Mouse (Mus musculus) embryonic facial prominence, embryonic 11.5 days (tissue): ENCODE data around the gene Zfp292. TPM values are rescaled to one million over a fixed set of nuclear protein-coding genes. Genes with fewer than 3 reads are reported as not detected.

Source experiments
- ATAC-seq: fragments of 200-750 bp; cut with Nextera tagmentation; replicated peaks from 2 replicates; pipeline ENCODE4 v1.8.0; 2017; ENCODE audit warnings: low read depth; ENCODE audit not compliant: insufficient number of reproducible peaks, low FRiP score, low TSS enrichment
- DNase-seq: peaks from one replicate; pipeline ENCODE4 v3.0.0-alpha.2; 2015; ENCODE audit warnings: low spot score
- H3K27ac ChIP-seq: fragments of 300-500 bp; sonication (generic); replicated peaks from 2 replicates; pipeline ENCODE4 v1.5.1; 2014; ENCODE audit warnings: mild to moderate bottlenecking, low read depth, low read length, control low read depth
- H3K27me3 ChIP-seq: fragments of 300-500 bp; sonication (generic); 2 replicates; pipeline ENCODE4 v1.6.1; 2014; ENCODE audit warnings: mild to moderate bottlenecking, low read length, moderate library complexity, mixed read lengths; ENCODE audit not compliant: control insufficient read depth, insufficient read depth
- H3K36me3 ChIP-seq: fragments of 300-500 bp; sonication (generic); replicated peaks from 2 replicates; pipeline ENCODE4 v1.6.1; 2014; ENCODE audit warnings: low read depth, mild to moderate bottlenecking, low read length, moderate library complexity, mixed read lengths; ENCODE audit not compliant: control insufficient read depth, insufficient read depth
- H3K4me1 ChIP-seq: fragments of 300-500 bp; sonication (generic); 2 replicates; pipeline ENCODE4 v1.6.1; 2014; ENCODE audit warnings: low read length, mixed read lengths; ENCODE audit not compliant: control insufficient read depth, insufficient read depth
- H3K4me2 ChIP-seq: fragments of 300-500 bp; sonication (generic); 2 replicates; pipeline ENCODE4 v1.6.1; 2014; ENCODE audit warnings: low read depth, mild to moderate bottlenecking, control low read depth, low read length, moderate library complexity
- H3K4me3 ChIP-seq: fragments of 300-500 bp; sonication (generic); 2 replicates; pipeline ENCODE4 v1.5.1; 2014; ENCODE audit warnings: low read depth, low read length, control low read depth
- H3K9ac ChIP-seq: fragments of 300-500 bp; sonication (generic); replicated peaks from 2 replicates; pipeline ENCODE4 v1.6.1; 2014; ENCODE audit warnings: mild to moderate bottlenecking, control low read depth, low read length
- H3K9me3 ChIP-seq: fragments of 300-500 bp; sonication (generic); replicated peaks from 2 replicates; pipeline ENCODE4 v1.6.1; 2016; ENCODE audit warnings: mild to moderate bottlenecking, low read length, inconsistent platforms, mixed read lengths; ENCODE audit not compliant: control insufficient read depth
- WGBS: fragments of 180-500 bp; shearing (Covaris S2); extraction: QIAGEN DNeasy Blood & Tissue Kit; methylation state at CpG from one replicate; pipeline ENCODE4 v1.1.7; 2014; 5-methylcytosine and 5-hydroxymethylcytosine counted together
- polyA plus RNA-seq: library from polyadenylated mRNA; unstranded; fragments of >200 nt; fragmentation: Nextera tagmentation; extraction: Ambion mirVana; gene quantifications from 2 replicates; pipeline ENCODE4 v1.2.1, GENCODE M21; 2014

Zfp292 gene
- polyA plus RNA-seq, 1 experiment from 2014 or later = 36.4 TPM

- WGBS = 30% methylated on average over 1 of the region's 1 CpGs
- Histone ChIP-seq H3K27ac (no peak overlapping the region), H3K36me3 (no peaks in the 10 kb centered on the region), H3K9me3 (no peaks in the 10 kb centered on the region), H3K4me2 (no peak overlapping the region), H3K27me3 (no peaks in the 10 kb centered on the region), H3K4me3 (no peak overlapping the region), H3K9ac (no peak overlapping the region), H3K4me1 (no peaks in the 10 kb centered on the region)
- ATAC-seq (no peak), DNase-seq (no peak)
These were observed 26.8 kb downstream of the Zfp292 start for GRCm38 (mm10) chr4:34855966-34856365.

DNA sequence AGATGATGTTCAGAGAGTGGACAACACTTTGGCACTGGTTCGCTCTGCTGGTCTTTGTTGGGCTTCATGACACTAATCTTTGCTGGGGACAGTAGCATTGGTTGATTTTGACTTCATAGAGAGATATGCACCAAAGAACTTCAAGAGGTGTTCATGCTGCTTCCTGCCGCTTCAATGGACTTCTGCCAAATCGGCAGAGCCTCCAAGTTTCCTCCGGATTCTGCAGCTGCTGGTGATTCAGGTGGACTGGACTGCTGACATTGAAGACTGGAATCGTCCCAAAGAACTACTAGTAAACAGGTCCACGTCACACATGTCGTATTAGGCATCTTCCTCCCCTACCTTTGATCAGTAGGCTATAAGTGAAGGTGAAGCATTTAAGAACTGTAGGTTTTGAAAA lies 30.7 kb downstream of the Zfp292 start:
- H3K36me3 ChIP-seq = no peaks in the 10 kb centered on the region

DNA sequence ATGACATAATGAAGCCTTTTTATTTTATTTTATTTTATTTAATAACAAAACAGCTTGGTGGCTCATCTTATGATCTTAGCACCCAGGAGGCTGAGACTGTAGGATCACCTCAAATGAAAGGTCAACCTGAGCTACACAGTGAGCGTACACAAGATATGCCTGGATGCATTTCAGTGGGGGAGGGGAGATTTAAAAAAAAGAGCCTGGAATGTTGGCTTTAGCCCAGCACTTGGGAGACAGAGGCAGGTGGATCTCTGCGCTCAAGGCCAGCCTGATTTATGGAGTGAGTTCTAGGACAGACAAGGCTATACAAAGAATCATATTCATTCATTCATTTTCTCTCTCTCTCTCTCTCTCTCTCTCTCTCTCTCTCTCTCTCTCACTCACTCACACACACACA lies 32.6 kb downstream of the Zfp292 start:
- no peaks in the 10 kb centered on the region for H3K4me1 ChIP-seq
- no peaks in the 10 kb centered on the region for H3K27me3 ChIP-seq
- no peak for DNase-seq
- no peak overlapping the region for H3K27ac ChIP-seq
- H3K4me2 ChIP-seq = no peak overlapping the region
- no peaks in the 10 kb centered on the region for H3K9me3 ChIP-seq
- H3K9ac ChIP-seq = no peak overlapping the region
- H3K36me3 ChIP-seq = no peaks in the 10 kb centered on the region
- no peak for ATAC-seq
- WGBS = 91% methylated on average over 2 of the region's 2 CpGs
- no peak overlapping the region for H3K4me3 ChIP-seq

More for the DNA sequence above, 30.7 kb downstream of the Zfp292 start:
- ATAC-seq (no peak), DNase-seq (no peak)
- H3K4me3 ChIP-seq = no peak overlapping the region
- no peaks in the 10 kb centered on the region for H3K9me3 ChIP-seq
- no peaks in the 10 kb centered on the region for H3K27me3 ChIP-seq
- no peak overlapping the region for H3K27ac ChIP-seq
- WGBS = 92% methylated on average over 7 of the region's 7 CpGs
- no peak overlapping the region for H3K4me2 ChIP-seq
- no peak overlapping the region for H3K9ac ChIP-seq
- no peaks in the 10 kb centered on the region for H3K4me1 ChIP-seq

- 93% methylated on average over 6 of the region's 6 CpGs for WGBS
- H3K9ac ChIP-seq = no peak overlapping the region
- H3K4me3 ChIP-seq = no peak overlapping the region
- ATAC-seq = no peak
- no peaks in the 10 kb centered on the region for H3K27me3 ChIP-seq
- no peaks in the 10 kb centered on the region for H3K36me3 ChIP-seq
- H3K4me2 ChIP-seq = no peak overlapping the region
- no peak overlapping the region for H3K27ac ChIP-seq
- H3K4me1 ChIP-seq = no peaks in the 10 kb centered on the region
- DNase-seq = no peak
- no peaks in the 10 kb centered on the region for H3K9me3 ChIP-seq
These were observed 35.0 kb downstream of the Zfp292 start for GRCm38 (mm10) chr4:34847679-34848309.

- Histone ChIP-seq H3K4me1 (no peaks in the 10 kb centered on the region), H3K36me3 (no peaks in the 10 kb centered on the region), H3K4me2 (no peak overlapping the region), H3K9me3 (no peaks in the 10 kb centered on the region), H3K27me3 (no peaks in the 10 kb centered on the region), H3K27ac (no peak overlapping the region), H3K9ac (no peak overlapping the region), H3K4me3 (no peak overlapping the region)
- 100% methylated on average over 1 of the region's 1 CpGs for WGBS
- no peak for ATAC-seq
- DNase-seq = no peak
These were observed 38.9 kb downstream of the Zfp292 start for GRCm38 (mm10) chr4:34843839-34844238.

GRCm38 (mm10) chr4:34842826-34843225 lies 39.9 kb downstream of the Zfp292 start:
- H3K4me3 ChIP-seq = no peak overlapping the region
- no peak overlapping the region for H3K4me2 ChIP-seq
- H3K9ac ChIP-seq = no peak overlapping the region
- H3K4me1 ChIP-seq = no peaks in the 10 kb centered on the region
- ATAC-seq (peak; percentile 62; the same call in 1 of the 2 replicates), DNase-seq (no peak)
- WGBS = 90% methylated on average over 3 of the region's 3 CpGs
- no peaks in the 10 kb centered on the region for H3K9me3 ChIP-seq
- no peaks in the 10 kb centered on the region for H3K36me3 ChIP-seq
- no peak overlapping the region for H3K27ac ChIP-seq
- H3K27me3 ChIP-seq = no peaks in the 10 kb centered on the region

DNA sequence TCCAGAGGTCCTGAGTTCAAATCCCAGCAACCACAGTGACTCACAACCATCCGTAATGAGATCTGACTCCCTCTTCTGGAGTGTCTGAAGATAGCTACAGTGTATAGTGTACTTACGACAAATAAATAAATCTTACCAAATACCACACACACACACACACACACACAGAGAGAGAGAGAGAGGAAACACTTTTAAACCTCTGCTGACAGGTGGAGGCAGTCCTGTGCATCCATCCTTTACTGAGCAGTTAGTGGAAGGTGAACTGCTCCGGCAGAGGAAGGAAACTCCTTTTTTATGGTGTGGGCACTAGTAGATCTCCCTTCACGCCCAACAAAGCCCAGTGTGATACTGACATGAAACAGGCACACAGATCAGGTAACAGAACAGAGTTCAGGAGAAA lies 51.3 kb downstream of the Zfp292 start:
- no peak overlapping the region for H3K4me3 ChIP-seq
- H3K27ac ChIP-seq = no peak overlapping the region
- WGBS = 89% methylated on average over 4 of the region's 4 CpGs
- H3K9ac ChIP-seq = no peak overlapping the region
- no peaks in the 10 kb centered on the region for H3K27me3 ChIP-seq
- H3K4me2 ChIP-seq = no peak overlapping the region
- H3K4me1 ChIP-seq = no peaks in the 10 kb centered on the region
- no peaks in the 10 kb centered on the region for H3K9me3 ChIP-seq
- no peaks in the 10 kb centered on the region; the same call in 1 of the 2 replicates for H3K36me3 ChIP-seq
- ATAC-seq (no peak), DNase-seq (no peak)

GRCm38 (mm10) chr4:34829456-34829855 lies 53.3 kb downstream of the Zfp292 start:
- DNase-seq = no peak
- H3K36me3 ChIP-seq = no peaks in the 10 kb centered on the region; the same call in 1 of the 2 replicates
- no peaks in the 10 kb centered on the region for H3K9me3 ChIP-seq
- no peak overlapping the region for H3K9ac ChIP-seq
- no peak overlapping the region for H3K4me2 ChIP-seq
- no peak for ATAC-seq
- no peaks in the 10 kb centered on the region for H3K4me1 ChIP-seq
- H3K4me3 ChIP-seq = no peak overlapping the region
- H3K27ac ChIP-seq = no peak overlapping the region
- 90% methylated on average over 3 of the region's 3 CpGs for whole genome bisulfite sequencing
- H3K27me3 ChIP-seq = no peaks in the 10 kb centered on the region
